Mouse (Mus musculus): ENCODE results near the gene Zfp512b.

The Zfp512b gene

GRCm38 (mm10) chr2:181572921-181573920 lies 19.4 kb downstream of the Zfp512b start:
- DNase-seq = peak; percentile 87

DNA sequence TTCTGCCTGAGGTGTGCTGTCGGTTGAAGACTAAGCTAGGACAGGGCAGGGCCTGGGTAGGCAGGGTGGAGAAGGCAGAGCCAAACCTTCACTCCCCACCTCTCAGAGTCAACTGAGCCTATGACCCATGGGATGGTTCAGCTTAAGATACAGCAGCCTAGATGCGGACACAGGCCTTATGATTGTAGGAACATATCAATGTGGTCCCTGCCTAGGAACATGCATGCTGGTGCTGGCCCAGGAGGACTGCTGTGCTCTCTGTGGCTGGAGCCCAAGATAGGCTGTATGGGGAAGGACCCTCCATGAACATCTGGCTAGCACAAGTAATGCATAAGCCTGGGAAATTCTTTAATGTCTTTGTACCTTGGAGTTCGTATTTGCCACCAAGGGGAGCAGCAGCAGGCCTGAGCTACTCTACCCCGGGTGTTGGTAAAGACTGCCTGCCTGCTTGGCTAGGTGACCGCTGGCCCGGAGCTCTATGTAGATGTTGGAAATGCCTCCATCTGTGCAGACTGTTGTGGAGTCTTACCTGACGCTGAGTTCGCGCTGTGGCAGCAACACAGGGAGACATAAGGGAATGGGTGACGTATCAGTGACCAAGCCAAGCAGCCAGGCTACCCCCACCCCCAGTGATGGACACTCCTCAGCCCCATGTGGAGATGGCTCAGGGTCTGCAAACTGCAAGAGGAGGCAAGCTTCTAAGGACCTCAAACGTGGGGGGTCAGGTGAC lies 20.5 kb downstream of the Zfp512b start:
- DNase-seq = peak; percentile 69

DNA sequence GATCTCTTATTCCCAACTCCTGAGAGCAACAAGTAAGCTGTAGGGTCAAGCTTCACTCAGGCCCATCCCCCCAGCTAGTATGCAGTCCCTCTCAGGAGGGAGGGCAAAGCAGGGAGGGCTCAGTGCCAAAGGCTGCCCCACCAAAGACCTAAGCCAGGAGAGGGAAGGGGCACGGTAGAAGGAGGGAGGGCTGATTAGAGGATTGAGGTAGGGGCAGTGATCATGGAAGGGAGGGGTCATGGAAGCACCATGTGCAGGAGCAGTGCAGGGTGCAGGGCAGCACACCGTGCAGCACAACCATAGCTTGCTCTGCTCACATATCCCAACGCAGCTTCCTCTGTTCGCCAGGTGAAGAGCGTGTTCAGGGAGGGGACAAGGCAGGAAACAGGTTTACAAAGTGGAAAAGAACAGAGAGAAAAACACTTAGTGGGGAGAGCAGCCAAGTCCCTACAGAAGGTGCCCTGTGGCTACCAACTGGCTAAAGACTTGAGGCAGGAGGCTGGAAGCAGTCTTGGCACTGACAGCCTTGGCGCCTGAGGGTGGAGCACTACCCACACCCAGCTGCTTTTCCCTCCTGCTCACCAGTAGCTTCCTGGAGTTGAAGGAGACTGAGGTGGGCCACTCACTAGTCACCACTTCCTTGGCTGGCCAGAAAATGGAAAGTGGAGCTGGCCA lies 21.5 kb downstream of the Zfp512b start:
- DNase-seq = peak; percentile 89

DNA sequence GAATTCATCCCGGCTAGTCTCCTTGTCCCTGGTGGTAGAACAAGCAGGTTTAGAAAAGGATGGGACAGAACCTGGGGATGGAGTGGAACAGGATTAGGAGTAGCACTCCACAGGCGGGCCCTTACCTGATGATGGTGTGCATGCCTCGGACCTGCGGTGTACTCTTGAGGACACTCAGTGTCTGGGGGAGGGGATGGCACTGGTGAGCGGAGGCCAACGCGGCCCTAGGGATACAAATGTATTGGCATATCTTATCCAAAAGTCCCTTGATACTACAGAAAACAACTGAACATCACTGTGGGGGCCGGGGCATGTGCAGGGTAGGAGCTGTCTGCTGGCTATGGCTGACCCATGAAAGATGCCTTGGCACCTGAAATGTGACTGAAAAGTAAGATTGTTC lies 22.2 kb downstream of the Zfp512b start:
- peak; percentile 56 for DNase-seq

- no peak for DNase-seq
Observed at GRCm38 (mm10) chr2:181569856-181570255, 22.7 kb downstream of the Zfp512b start.

- DNase-seq = peak; percentile 61
Observed at GRCm38 (mm10) chr2:181568272-181569008, 24.2 kb downstream of the Zfp512b start.

GRCm38 (mm10) chr2:181567338-181567737 lies 25.3 kb downstream of the Zfp512b start:
- DNase-seq = no peak

DNA sequence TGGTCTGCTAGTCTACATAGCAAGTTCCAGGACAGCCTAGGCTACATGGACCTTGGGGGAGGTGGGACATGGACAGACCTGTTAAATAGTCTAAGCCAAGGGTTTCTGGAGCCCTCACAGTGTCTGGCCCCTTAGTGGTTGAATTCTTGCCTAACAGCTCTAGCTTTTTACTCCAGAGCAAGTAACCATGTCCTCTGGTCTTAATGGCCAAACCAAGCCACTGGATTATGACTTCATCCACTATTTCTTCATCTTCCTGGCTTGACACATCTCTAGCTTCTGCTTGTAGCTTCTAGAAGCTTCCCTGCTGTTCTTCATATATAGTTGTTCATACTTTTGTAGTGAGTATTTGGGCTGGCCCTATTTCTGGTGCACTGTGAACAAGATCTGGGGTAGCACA lies 38.8 kb downstream of the Zfp512b start:
- DNase-seq = no peak

DNA sequence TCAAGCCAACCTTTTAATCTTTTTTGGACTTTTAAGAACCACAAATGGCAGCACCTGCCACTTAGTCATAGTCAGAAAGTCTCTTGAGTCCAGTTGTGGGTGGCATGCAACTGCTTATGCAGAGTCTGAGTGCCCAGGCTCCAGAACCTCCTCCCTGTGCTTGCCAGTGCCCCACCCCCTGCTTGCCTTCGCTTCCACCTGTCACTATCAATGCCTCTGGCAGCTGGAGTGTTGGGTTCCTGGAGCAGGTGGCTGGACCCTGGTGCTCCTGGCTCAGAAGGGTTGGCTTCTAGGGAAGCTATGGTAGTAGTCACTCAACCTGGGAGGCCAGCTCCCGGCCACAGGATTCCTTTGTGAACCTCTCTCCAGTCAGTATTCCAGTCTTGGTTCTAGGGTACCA lies 42.4 kb downstream of the Zfp512b start:
- DNase-seq = no peak

DNA sequence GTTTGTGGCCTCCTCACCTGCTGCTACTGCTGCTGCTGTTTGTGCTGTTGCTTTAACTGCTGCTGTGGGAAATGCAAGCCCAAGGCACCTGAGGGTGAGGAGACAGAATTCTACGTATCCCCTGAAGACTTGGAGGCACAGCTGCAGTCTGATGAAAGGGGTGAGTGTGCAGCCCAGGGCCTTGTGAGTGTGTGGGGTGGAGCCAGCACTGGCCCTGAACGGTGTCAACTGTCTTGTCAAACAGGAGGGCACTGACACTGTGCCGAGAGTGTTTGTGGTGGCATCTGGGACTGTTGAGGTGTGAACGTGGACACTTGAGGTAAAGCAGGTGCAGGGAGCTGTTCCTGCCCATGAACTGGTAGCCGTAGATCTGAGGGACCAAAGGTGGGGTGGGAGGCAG lies 43.9 kb downstream of the Zfp512b start:
- DNase-seq = no peak

DNA sequence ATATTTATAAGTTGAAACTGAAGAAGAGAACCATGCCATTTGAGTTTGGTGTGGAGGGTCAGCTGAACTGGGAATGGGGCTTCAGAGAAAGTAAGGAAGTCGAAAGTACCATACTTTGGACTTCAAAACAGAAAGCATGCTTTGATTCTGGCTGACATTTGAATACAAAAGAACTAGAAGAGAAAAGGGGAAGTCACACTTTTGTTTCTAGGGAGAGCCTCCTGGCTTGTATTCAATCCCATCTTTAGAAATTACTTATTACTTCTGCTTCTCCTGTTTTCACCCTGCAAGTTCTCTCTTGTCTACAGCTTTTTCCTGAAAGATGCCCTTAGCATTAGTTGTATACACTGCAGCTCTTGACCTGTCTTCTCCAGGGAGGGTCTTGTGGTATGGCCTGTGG lies 44.4 kb downstream of the Zfp512b start:
- no peak for DNase-seq

- DNase-seq = no peak
Observed at GRCm38 (mm10) chr2:181546142-181546541, 46.5 kb downstream of the Zfp512b start.

DNA sequence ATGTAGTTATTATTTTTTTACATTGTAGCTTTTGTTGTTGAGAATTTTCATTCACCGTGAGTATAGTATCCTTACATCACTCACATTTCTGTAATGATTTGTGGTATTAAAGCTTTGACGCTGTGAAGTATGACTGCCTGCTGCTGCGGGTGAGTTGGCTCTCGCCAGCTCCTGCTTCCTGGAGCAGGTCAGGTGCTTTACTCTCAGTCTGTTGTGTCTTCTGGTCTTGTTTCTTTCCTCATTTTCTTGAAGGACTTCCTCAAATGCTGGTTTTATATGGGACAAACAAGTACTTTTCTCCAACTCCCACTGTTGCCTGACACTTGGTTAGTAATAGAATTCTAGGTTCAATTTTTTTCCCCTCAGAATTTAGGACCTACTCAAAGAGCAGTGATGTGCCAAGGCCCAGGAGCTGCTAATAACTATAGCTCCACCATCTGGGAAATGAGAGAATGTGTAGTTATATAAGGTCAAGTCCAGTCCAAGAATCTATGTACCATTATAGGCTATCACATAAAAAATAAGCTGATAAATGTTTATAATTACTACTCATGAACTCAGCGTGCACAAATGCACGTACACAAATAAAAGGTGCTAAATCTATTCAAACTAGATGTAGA lies 50.7 kb downstream of the Zfp512b start:
- DNase-seq = peak; percentile 72

DNA sequence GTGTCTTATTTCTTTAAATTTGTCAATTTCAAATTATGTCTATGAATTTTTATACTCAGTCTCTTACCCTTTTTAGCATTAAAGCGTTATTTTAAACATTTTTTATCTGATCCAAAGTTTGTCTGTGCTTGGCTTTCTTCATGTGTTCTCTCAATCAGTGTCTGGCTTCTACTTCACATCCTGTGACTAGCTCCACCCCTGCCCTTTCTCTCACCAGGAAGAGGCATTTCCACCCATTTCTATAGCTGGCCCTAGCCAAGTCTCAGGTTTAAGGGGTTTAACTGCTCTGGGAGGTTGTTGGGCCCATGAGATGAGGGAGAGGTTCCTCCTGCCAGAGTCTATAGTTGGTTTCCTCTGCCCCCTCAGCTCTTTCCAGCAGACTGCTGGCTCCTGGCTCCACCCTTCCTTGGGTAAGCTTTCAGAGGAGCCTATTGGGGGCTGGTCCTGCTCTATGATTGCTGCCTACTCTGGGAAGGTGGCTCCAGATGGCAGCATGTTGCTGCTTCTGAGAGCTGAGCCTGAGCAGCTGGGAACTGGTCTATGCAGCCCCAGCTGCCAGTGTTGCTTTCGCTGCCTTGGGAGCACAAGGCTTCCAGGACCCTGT lies 55.1 kb downstream of the Zfp512b start:
- no peak for DNase-seq

DNA sequence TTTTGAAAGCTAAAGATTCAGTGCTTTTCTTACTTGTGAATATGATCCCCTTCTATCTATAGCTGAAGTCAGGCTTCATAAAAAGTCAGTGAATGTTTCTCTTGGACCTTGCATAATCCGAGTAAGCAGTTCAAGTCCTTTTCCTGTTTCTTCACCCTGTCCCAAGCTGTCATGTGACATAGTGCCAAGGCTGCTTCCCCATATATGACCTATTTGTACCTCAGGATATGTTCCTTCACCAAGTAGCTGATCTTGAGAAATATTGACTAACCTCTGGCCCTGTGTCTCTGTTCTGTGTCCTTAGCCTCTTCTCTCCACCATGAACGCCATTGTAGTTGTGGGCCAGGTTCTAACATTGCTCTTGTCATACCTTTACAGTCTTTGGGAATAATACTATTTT lies 56.2 kb downstream of the Zfp512b start:
- no peak for DNase-seq

DNA sequence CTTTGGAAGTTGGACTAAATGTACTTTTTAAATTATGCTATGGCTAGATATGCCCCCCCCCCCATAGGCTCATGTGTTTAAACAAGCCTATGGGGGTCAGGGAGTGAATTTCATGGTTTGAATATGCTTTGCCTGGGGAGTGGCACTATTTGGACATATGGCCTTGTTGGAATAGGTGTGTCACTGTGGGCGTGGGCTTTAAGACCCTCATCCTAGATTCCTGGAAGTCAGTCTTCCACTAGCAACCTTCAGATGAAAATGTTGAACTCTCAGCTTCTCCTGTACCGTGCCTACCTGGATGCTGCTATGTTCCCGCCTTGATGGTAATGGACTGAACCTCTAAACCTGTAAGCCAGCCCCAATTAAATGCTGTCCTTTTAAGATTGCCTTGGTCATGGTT lies 60.0 kb downstream of the Zfp512b start:
- no peak for DNase-seq

Data from cerebellum, adult 9-10 months (tissue).